Mouse (Mus musculus) spleen, postnatal 36 days (tissue): Measurements from ENCODE around the gene Trappc5.
A peak's percentile ranks its signal among the peaks of the same experiment; 100 is the strongest.

Experiments used
- DNase-seq, 2 experiments: peaks; one replicate each; pipeline ENCODE4 v3.0.0; 2022; ENCODE audit warnings: low spot score in 2 of 2, mixed read lengths in 1 of 2

Trappc5 gene

GRCm38 (mm10) chr8:3676993-3677579 is 987 bp downstream of the Trappc5 start:
- no peak for DNase-seq

GRCm38 (mm10) chr8:3678831-3679230 is 2.7 kb downstream of the Trappc5 start:
- no peak for DNase-seq

- no peak for DNase-seq
Observed at GRCm38 (mm10) chr8:3679236-3679635, 3.1 kb downstream of the Trappc5 start.

GRCm38 (mm10) chr8:3679656-3680055 is 3.6 kb downstream of the Trappc5 start:
- no peak for DNase-seq

GRCm38 (mm10) chr8:3682435-3682834 is 6.3 kb downstream of the Trappc5 start:
- no peak for DNase-seq

GRCm38 (mm10) chr8:3683408-3684176 is 7.5 kb downstream of the Trappc5 start:
- DNase-seq, result no peak

GRCm38 (mm10) chr8:3684530-3684929 is 8.4 kb downstream of the Trappc5 start:
- DNase-seq, result no peak

- DNase-seq, result no peak
Observed at GRCm38 (mm10) chr8:3685422-3685821, 9.3 kb downstream of the Trappc5 start.

- no peak for DNase-seq
Observed at GRCm38 (mm10) chr8:3687537-3687936, 11.4 kb downstream of the Trappc5 start.

- no peak for DNase-seq
Observed at GRCm38 (mm10) chr8:3690774-3691173, 14.7 kb downstream of the Trappc5 start.

GRCm38 (mm10) chr8:3694121-3694520 is 18.0 kb downstream of the Trappc5 start, which contains the start of gene Fcer2a:
Gene Fcer2a (minus strand): TSS chr8:3694175.
- peak; percentile 73 to 83 for DNase-seq

- no peak for DNase-seq
Observed at GRCm38 (mm10) chr8:3701491-3701890, 25.4 kb downstream of the Trappc5 start.

- DNase-seq, result no peak
Observed at GRCm38 (mm10) chr8:3705711-3706110, 29.6 kb downstream of the Trappc5 start.

GRCm38 (mm10) chr8:3707611-3708010 is 31.5 kb downstream of the Trappc5 start:
- no peak for DNase-seq

GRCm38 (mm10) chr8:3710312-3710711 is 34.2 kb downstream of the Trappc5 start:
- peak; percentile 42 for DNase-seq

GRCm38 (mm10) chr8:3711646-3712045 is 35.5 kb downstream of the Trappc5 start:
- peak; percentile 72 to 83 for DNase-seq

GRCm38 (mm10) chr8:3717321-3717954 is 41.3 kb downstream of the Trappc5 start:
- no peak for DNase-seq

GRCm38 (mm10) chr8:3718559-3718958 is 42.5 kb downstream of the Trappc5 start:
- peak; percentile 76 to 80 for DNase-seq

GRCm38 (mm10) chr8:3720551-3720950 is 44.5 kb downstream of the Trappc5 start, which contains the start of gene Clec4g:
Gene Clec4g (minus strand): TSS chr8:3720651.
- no peak for DNase-seq

- DNase-seq, result no peak
Observed at GRCm38 (mm10) chr8:3721041-3721440, 44.9 kb downstream of the Trappc5 start.
